Mouse (Mus musculus): ENCODE data around the gene Rex1bd. TPM values are rescaled to one million over a fixed set of nuclear protein-coding genes. Genes with fewer than 3 reads are reported as not detected.

Rex1bd gene
- polyA plus RNA-seq (2017; shearing (Covaris generic)): 64.7 TPM

GRCm38 (mm10) chr8:70506328-70507026 is at the start of gene Rex1bd:
Gene Rex1bd, minus strand, starts transcription at chr8:70506752.

GRCm38 (mm10) chr8:70539077-70539813 is 32.7 kb upstream of the Rex1bd start, which contains the start of gene Ell:
Gene Ell, plus strand, starts transcription at chr8:70539457.

GRCm38 (mm10) chr8:70527512-70528181 is 21.1 kb upstream of the Rex1bd start, which contains the start of the genes Fkbp8 and Kxd1:
Gene Fkbp8, plus strand, starts transcription at chr8:70527724.
Gene Kxd1, minus strand, starts transcription at chr8:70527956.

GRCm38 (mm10) chr8:70510228-70510915 is 3.8 kb upstream of the Rex1bd start, which contains the start of gene Uba52:
Gene Uba52, minus strand, starts transcription at chr8:70510801.

GRCm38 (mm10) chr8:70492664-70493640 is 13.6 kb downstream of the Rex1bd start, which contains the start of gene Crlf1:
Gene Crlf1, plus strand, starts transcription at chr8:70493158.

GRCm38 (mm10) chr8:70486941-70487520 is 19.5 kb downstream of the Rex1bd start, which contains the start of gene Tmem59l:
Gene Tmem59l, minus strand, starts transcription at chr8:70487358.

GRCm38 (mm10) chr8:70476333-70477268 is 30.0 kb downstream of the Rex1bd start, which contains the start of gene Klhl26:
Gene Klhl26, minus strand, starts transcription at chr8:70476968.

Other genes starting within 250 kb of the Rex1bd start
- 0.54 TPM for gene Homer3, start 223.9 kb downstream of the Rex1bd start, polyA plus RNA-seq (2017; shearing (Covaris generic))
- 46.0 TPM for gene Ddx49, start 204.3 kb downstream of the Rex1bd start, polyA plus RNA-seq (2017; shearing (Covaris generic))
- gene Cope, start 204.2 kb downstream of the Rex1bd start, polyA plus RNA-seq (2017; shearing (Covaris generic)): 214 TPM
- gene Cers1, start 191.0 kb downstream of the Rex1bd start, polyA plus RNA-seq (2017; shearing (Covaris generic)): not detected
- gene Gdf1, start 176.9 kb downstream of the Rex1bd start, polyA plus RNA-seq (2017; shearing (Covaris generic)): 0.46 TPM
- 66.6 TPM for gene Upf1, start 153.5 kb downstream of the Rex1bd start, polyA plus RNA-seq (2017; shearing (Covaris generic))
- gene Comp, start 133.2 kb downstream of the Rex1bd start, polyA plus RNA-seq (2017; shearing (Covaris generic)): 1.2 TPM
- 11.2 TPM for gene Crtc1, start 67.2 kb downstream of the Rex1bd start, polyA plus RNA-seq (2017; shearing (Covaris generic))
- 11.5 TPM for gene Klhl26, start 29.8 kb downstream of the Rex1bd start, polyA plus RNA-seq (2017; shearing (Covaris generic))
- not detected for gene Tmem59l, start 19.4 kb downstream of the Rex1bd start, polyA plus RNA-seq (2017; shearing (Covaris generic))
- not detected for gene Crlf1, start 13.6 kb downstream of the Rex1bd start, polyA plus RNA-seq (2017; shearing (Covaris generic))
- gene Uba52, start 4.0 kb upstream of the Rex1bd start, polyA plus RNA-seq (2017; shearing (Covaris generic)): 1,340 TPM
- gene Fkbp8, start 21.0 kb upstream of the Rex1bd start, polyA plus RNA-seq (2017; shearing (Covaris generic)): 349 TPM
- 64.6 TPM for gene Kxd1, start 21.2 kb upstream of the Rex1bd start, polyA plus RNA-seq (2017; shearing (Covaris generic))
- gene Ell, start 32.7 kb upstream of the Rex1bd start, polyA plus RNA-seq (2017; shearing (Covaris generic)): 37.6 TPM
- gene Isyna1, start 87.6 kb upstream of the Rex1bd start, polyA plus RNA-seq (2017; shearing (Covaris generic)): 84.8 TPM
- 113 TPM for gene Ssbp4, start 102.1 kb upstream of the Rex1bd start, polyA plus RNA-seq (2017; shearing (Covaris generic))
- 0.26 TPM for gene Lrrc25, start 109.4 kb upstream of the Rex1bd start, polyA plus RNA-seq (2017; shearing (Covaris generic))
- not detected for gene Gdf15, start 125.7 kb upstream of the Rex1bd start, polyA plus RNA-seq (2017; shearing (Covaris generic))
- gene Pgpep1, start 153.6 kb upstream of the Rex1bd start, polyA plus RNA-seq (2017; shearing (Covaris generic)): 1.1 TPM
- 250 TPM for gene Lsm4, start 166.5 kb upstream of the Rex1bd start, polyA plus RNA-seq (2017; shearing (Covaris generic))
- 1,956 TPM for gene Jund, start 192.2 kb upstream of the Rex1bd start, polyA plus RNA-seq (2017; shearing (Covaris generic))
- 0.11 TPM for gene Iqcn, start 196.7 kb upstream of the Rex1bd start, polyA plus RNA-seq (2017; shearing (Covaris generic))
- not detected for gene Gm3336, start 211.8 kb upstream of the Rex1bd start, polyA plus RNA-seq (2017; shearing (Covaris generic))
- not detected for gene Pde4c, start 217.0 kb upstream of the Rex1bd start, polyA plus RNA-seq (2017; shearing (Covaris generic))
- gene Rab3a, start 247.9 kb upstream of the Rex1bd start, polyA plus RNA-seq (2017; shearing (Covaris generic)): 2.3 TPM

All from effector memory CD4-positive, alpha-beta T cell, adult 5 months (primary cell).